Mouse (Mus musculus) MEL (cell line): ENCODE data around the gene Ifna16.

Source experiments
- CHD2 ChIP-seq: IDR thresholded peaks from 2 replicates; pipeline ENCODE4 v1.6.1; 2011; ENCODE audit warnings: low read length, improper control_type of control experiment
- CTCF ChIP-seq, 3 experiments: IDR thresholded peaks in 2 of 3; conservative IDR thresholded peaks in 1 of 3; 2 replicates each; pipeline ENCODE4 v1.5.1; 2011 to 2012; ENCODE audit warnings: low read length in 3 of 3, low read depth in 2 of 3, mild to moderate bottlenecking in 2 of 3, improper control_type of control experiment in 1 of 3, inconsistent platforms in 1 of 3, mixed read lengths in 1 of 3, moderate library complexity in 1 of 3; ENCODE audit not compliant: control insufficient read depth in 1 of 3, insufficient read depth in 1 of 3, poor library complexity in 1 of 3, severe bottlenecking in 1 of 3
- ELF1 ChIP-seq: IDR thresholded peaks from 2 replicates; pipeline ENCODE4 v1.6.1; 2014; ENCODE audit warnings: low read depth, mild to moderate bottlenecking, inconsistent platforms, low read length, improper control_type of control experiment, moderate library complexity
- EP300 ChIP-seq, 2 experiments: IDR thresholded peaks; 2 replicates each; pipeline ENCODE4 v1.6.1; 2011; ENCODE audit warnings: improper control_type of control experiment in 2 of 2, low read length in 2 of 2, low read depth in 1 of 2, mild to moderate bottlenecking in 1 of 2
- MAX ChIP-seq: IDR thresholded peaks from 2 replicates; pipeline ENCODE4 v1.6.1; 2011; ENCODE audit warnings: low read length, improper control_type of control experiment
- MXI1 ChIP-seq: IDR thresholded peaks from 2 replicates; pipeline ENCODE4 v1.6.1; 2011; ENCODE audit warnings: mild to moderate bottlenecking, low read depth, low read length, improper control_type of control experiment
- POLR2A ChIP-seq, 2 experiments: IDR thresholded peaks; 2 replicates each; pipeline ENCODE4 v1.6.1; 2011 to 2012; ENCODE audit warnings: low read length in 2 of 2, mild to moderate bottlenecking in 2 of 2, control low read depth in 1 of 2, improper control_type of control experiment in 1 of 2, low read depth in 1 of 2, moderate library complexity in 1 of 2; ENCODE audit not compliant: control insufficient read depth in 1 of 2, insufficient read depth in 1 of 2, poor library complexity in 1 of 2
- POLR2AphosphoS5 ChIP-seq: IDR thresholded peaks from 2 replicates; pipeline ENCODE4 v1.6.1; 2012; ENCODE audit warnings: low read depth, borderline replicate concordance, mild to moderate bottlenecking, inconsistent platforms, low read length, moderate library complexity, mixed read lengths
- TBP ChIP-seq: IDR thresholded peaks from 2 replicates; pipeline ENCODE4 v1.8.0; 2011; ENCODE audit warnings: low read depth, low read length, improper control_type of control experiment
- USF1 ChIP-seq: IDR thresholded peaks from 2 replicates; pipeline ENCODE4 v1.6.1; 2014; ENCODE audit warnings: low read depth, mild to moderate bottlenecking, inconsistent platforms, low read length, improper control_type of control experiment, moderate library complexity
- USF2 ChIP-seq, 2 experiments: IDR thresholded peaks; 2 replicates each; pipeline ENCODE4 v1.6.1; 2011 to 2012; ENCODE audit warnings: improper control_type of control experiment in 2 of 2, low read length in 2 of 2, borderline replicate concordance in 1 of 2, inconsistent platforms in 1 of 2, low read depth in 1 of 2, mild to moderate bottlenecking in 1 of 2; ENCODE audit not compliant: insufficient read depth in 1 of 2
- ZC3H11A ChIP-seq: IDR thresholded peaks from 2 replicates; pipeline ENCODE4 v1.6.1; 2012; ENCODE audit warnings: low read depth, mild to moderate bottlenecking, inconsistent platforms, low read length, improper control_type of control experiment
- ZMIZ1 ChIP-seq: IDR thresholded peaks from 2 replicates; pipeline ENCODE4 v1.6.1; 2012; ENCODE audit warnings: low read depth, mild to moderate bottlenecking, inconsistent platforms, low read length, improper control_type of control experiment, moderate library complexity

DNA sequence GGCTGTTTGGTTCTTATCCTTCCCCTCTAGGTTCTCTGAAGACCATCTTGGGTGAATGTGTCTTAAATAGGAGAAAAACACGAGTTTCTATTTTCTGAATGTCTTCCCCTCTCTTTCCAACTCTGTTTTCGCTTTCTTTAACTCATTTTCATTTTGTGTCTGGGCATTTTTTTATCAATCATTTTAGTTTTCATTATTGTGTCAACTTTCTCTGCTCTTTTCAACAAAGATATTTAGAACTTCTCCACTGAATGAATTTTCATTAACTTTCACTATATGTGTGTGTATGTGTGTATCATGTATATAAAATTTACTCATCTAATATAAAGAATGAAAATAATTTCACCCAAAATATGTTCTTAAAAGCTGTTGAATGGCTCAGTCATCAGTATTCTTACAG, 14.5 kb upstream of the Ifna16 start, which contains the start of gene Ifnab:
- TF ChIP-seq POLR2A (IDR thresholded peaks at IDR 0.05; ENCODE audit: control insufficient read depth in 1 of 2, insufficient read depth in 1 of 2, low read depth in 1 of 2, low read length in 2 of 2, poor library complexity in 1 of 2) (no peak), CHD2 (no peak), MAX (no peak), MXI1 (no peak), TBP (no peak), CTCF (IDR thresholded peaks at IDR 0.05 in 2 of 3, conservative IDR thresholded peaks at IDR 0.05 in 1 of 3; ENCODE audit: control insufficient read depth in 1 of 3, insufficient read depth in 1 of 3, low read depth in 2 of 3, low read length in 3 of 3, poor library complexity in 1 of 3, severe bottlenecking in 1 of 3) (no peak), ZC3H11A (no peak), USF1 (no peak), POLR2AphosphoS5 (no peak), ZMIZ1 (no peak), ELF1 (no peak), USF2 (IDR thresholded peaks at IDR 0.05; ENCODE audit: borderline replicate concordance in 1 of 2, insufficient read depth in 1 of 2, low read depth in 1 of 2, low read length in 2 of 2) (no peak), EP300 (IDR thresholded peaks at IDR 0.05; ENCODE audit: low read depth in 1 of 2, low read length in 2 of 2) (no peak)
